Mouse (Mus musculus) heart, postnatal 0 days (tissue): ENCODE results near the gene Bex6.

Experiments used
- CTCF ChIP-seq: IDR thresholded peaks from 2 replicates; pipeline ENCODE4 v1.5.1; 2016; ENCODE audit warnings: antibody characterized with exemption, control low read depth, low read depth
- EP300 ChIP-seq: IDR thresholded peaks from 2 replicates; pipeline ENCODE4 v1.6.1; 2016; ENCODE audit warnings: antibody characterized with exemption, low read depth

DNA sequence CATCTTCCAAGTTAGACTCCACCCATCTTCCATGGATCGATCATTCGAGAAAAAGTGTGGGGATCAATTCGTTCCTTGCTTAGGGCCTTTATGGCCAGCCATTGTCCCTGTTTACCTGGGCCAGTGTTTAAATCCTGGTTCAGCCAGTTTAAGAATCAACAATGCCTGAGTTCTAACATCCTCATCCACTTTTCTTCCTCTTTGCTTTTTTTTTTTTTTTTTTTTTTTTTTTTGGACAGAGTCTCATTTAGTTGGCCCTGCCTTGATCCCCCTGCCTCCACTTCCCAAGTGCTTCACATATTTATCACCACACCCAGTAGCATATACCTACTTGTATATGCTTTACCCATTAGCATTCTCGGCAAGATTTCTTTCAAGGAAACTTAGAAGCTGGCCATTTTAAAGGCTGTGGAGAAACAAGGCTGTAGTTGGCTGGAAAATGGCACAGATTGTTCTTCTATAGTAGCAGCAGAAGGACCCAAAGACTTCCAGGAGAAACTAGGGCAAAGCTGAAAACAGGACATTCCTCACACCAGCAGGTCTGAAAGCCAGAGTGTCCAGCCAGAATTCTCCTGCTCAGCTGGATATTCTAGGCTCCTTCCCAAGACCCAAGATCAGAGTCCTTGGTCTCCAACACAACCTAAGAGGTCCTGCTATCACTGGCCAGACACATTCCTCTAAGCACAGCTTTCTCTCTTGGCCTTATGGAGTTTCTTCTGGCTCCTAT is 11.6 kb upstream of the Bex6 start:
- TF ChIP-seq CTCF, result no peak
- no peak for TF ChIP-seq EP300
